Mouse (Mus musculus): ENCODE results near the gene Nxnl2.

DNA sequence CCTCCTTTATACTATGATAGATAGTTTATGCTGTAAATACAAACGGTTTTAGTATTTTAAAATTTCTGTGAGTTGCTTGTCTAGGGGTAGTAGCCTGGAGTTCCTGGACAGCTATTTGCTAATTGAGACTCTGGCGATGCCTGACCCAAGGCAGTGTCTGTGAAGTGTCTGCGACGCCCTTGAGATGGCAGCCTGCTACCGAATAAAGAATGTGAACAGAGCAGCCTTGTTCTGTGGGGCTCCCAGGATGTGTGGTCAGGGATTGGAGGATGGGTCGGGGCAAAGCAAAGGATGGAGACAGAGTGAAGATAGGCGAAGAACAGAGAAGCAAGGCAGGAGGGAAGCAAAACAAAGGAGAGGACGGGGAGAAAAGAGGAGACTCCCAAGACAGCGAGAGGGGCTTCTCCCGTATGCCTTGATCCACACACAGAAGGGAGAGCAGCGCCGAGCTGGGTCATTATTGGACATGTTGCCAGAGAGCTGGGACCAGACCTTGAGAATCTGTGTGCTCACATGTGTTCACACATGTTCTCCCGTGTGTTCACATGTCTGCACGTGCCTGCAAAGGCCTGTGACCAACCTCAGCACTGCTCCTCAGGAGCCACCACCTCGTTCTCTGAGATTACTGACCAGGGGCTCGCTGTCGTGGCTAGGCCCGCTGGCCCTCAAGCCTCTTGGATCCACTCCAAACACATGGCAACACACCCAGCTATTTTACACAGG is 37.7 kb downstream of the Nxnl2 start:
- no peak for TF ChIP-seq CTCF (IDR thresholded peaks at IDR 0.05; ENCODE audit: borderline replicate concordance, control insufficient read depth, extremely low read depth, insufficient read depth, low read length, poor library complexity)
- no peak for TF ChIP-seq POLR2A (IDR thresholded peaks at IDR 0.05; ENCODE audit: control insufficient read depth, extremely low read depth, insufficient read depth, low read length, poor library complexity)

All from thymus, adult 2 months (tissue).